Mouse (Mus musculus) A20 (cell line): ENCODE data around the gene Rnase2b.
"Not testable (repeated sequence)": the region's sequence is repeated elsewhere in the genome, so short reads cannot be mapped to it uniquely, and the experiment has no call there.

ENCODE experiments used
- DNase-seq: peaks from one replicate; pipeline ENCODE4 v3.0.0-alpha.2; 2011; ENCODE audit warnings: low read depth, low spot score

Rnase2b gene

GRCm38 (mm10) chr14:51152249-51152870 is 9.7 kb upstream of the Rnase2b start:
- no peak for DNase-seq

GRCm38 (mm10) chr14:51156056-51156735 is 5.9 kb upstream of the Rnase2b start:
- DNase-seq, result no peak

- DNase-seq, result no peak
Measured at GRCm38 (mm10) chr14:51156736-51157068, 5.4 kb upstream of the Rnase2b start.

- DNase-seq, result no peak
Measured at GRCm38 (mm10) chr14:51157072-51157471, 5.0 kb upstream of the Rnase2b start.

- peak; percentile 59 for DNase-seq
Measured at GRCm38 (mm10) chr14:51163323-51163722, 1.3 kb downstream of the Rnase2b start.

- DNase-seq, result no peak
Measured at GRCm38 (mm10) chr14:51165435-51165834, 3.4 kb downstream of the Rnase2b start.

GRCm38 (mm10) chr14:51166068-51166467 is 4.0 kb downstream of the Rnase2b start:
- DNase-seq, result no peak

GRCm38 (mm10) chr14:51172095-51172865 is 10.2 kb downstream of the Rnase2b start:
- DNase-seq, result peak; percentile 45

- not testable (repeated sequence) for DNase-seq
Measured at GRCm38 (mm10) chr14:51172947-51173346, 10.9 kb downstream of the Rnase2b start.

GRCm38 (mm10) chr14:51173843-51174242 is 11.8 kb downstream of the Rnase2b start:
- no peak for DNase-seq

- DNase-seq, result not testable (repeated sequence)
Measured at GRCm38 (mm10) chr14:51181051-51181450, 19.0 kb downstream of the Rnase2b start.

GRCm38 (mm10) chr14:51195681-51196080 is 33.6 kb downstream of the Rnase2b start:
- no peak for DNase-seq

- no peak for DNase-seq
Measured at GRCm38 (mm10) chr14:51199098-51200023, 37.3 kb downstream of the Rnase2b start, which contains the start of gene Ang2. Ang2 (minus strand) TSS chr14:51199148.

- no peak for DNase-seq
Measured at GRCm38 (mm10) chr14:51200054-51200453, 38.0 kb downstream of the Rnase2b start.

GRCm38 (mm10) chr14:51200466-51200865 is 38.4 kb downstream of the Rnase2b start:
- no peak for DNase-seq

GRCm38 (mm10) chr14:51203115-51203514 is 41.1 kb downstream of the Rnase2b start, which contains the start of gene Ear14:
Ear14 (plus strand) TSS chr14:51203391.
- no peak for DNase-seq
